Mouse (Mus musculus) erythroblast, embryonic 14.5 days (primary cell): ENCODE results near the gene Ntrk3.

Source experiments
- GATA1 ChIP-seq: IDR thresholded peaks from 2 replicates; pipeline ENCODE4 v1.6.1; 2012; ENCODE audit warnings: low read length, inconsistent platforms, mixed read lengths
- TAL1 ChIP-seq: IDR thresholded peaks from 3 replicates; pipeline ENCODE4 v1.6.1; 2012; ENCODE audit warnings: low read length, inconsistent platforms, mixed read lengths

DNA sequence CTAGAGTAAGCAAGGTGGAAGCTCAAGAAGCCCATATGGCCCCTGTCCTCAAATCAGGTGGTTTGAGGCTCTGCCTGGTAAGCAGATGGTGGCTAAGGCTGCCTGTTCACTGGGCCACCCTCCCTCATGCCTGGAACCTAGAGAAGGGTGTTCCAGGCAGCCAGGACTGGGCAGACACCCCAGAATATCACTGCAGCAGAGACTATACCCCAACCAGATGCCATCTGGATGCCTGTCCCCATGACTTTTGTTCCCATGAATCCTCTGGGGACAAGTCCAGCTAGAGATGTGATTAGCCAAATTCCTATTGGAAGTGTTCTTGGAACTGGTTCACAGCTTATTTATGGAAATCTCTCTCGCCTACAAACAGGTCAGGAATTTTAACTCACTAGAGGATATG, 351.8 kb downstream of the Ntrk3 start:
- TF ChIP-seq GATA1: no peak
- TF ChIP-seq TAL1: no peak
